In the genomic region with DNA sequence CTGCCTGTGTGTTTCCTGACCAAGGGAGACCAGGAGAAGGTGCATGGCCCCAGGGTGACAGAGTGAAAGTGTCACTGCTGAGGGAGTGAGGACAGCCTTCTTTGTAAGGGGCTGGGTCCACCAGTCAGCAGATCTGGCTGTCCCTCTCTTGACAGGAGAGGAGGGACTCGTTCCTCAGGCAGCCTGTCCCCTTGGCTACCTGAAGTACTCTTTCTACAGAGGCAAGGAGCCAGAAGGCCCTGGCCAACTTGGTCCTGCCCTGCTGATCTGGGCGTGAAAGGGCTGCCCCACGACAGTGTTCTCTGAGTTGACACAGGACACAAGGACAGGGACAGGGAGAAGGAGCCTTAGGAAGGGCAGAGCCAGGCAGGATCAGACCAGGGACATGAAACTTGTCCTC, we compare ENCODE assay signal across 22 mouse cellular contexts. TPM values are rescaled to one million over a fixed set of nuclear protein-coding genes. Genes with fewer than 3 reads are reported as not detected.
DNase-seq lines count a peak whose midpoint lies in the region; TF ChIP-seq lines count a peak whose summit lies in the region.
"Had no signal": no experiment of that assay in that cellular context is flagged by ENCODE, and none has a peak within 500 bp of the region (broad histone marks: within the 10 kb centered on the region; RNA-seq: fewer than 3 reads in every experiment).

No protein-coding gene starts in this region.

- DNase-seq in gastrocnemius, adult 2 months: peak; percentile 49
- no peak for DNase-seq in gastrocnemius, postnatal 10 days
- peak; percentile 46 to 73 for DNase-seq in lung, adult 18-20 months
- DNase-seq in lung, adult 2 months: no peak
- DNase-seq in lung, postnatal 36 days: peak; percentile 48
- no peak for DNase-seq in lung, postnatal 10 days
- DNase-seq: adrenal gland, adult 2 months; adrenal gland, postnatal 14 days; cerebellum, adult 8-10 months; heart, adult 11 months; heart, postnatal 10 days; heart, postnatal 4 days had no signal

- intact Hi-C loops in gastrocnemius, adult 2 months (cut with DNase I): no loop called here

- H3K4me1 ChIP-seq in lung, adult 2 months (ENCODE audit: control insufficient read depth, insufficient read depth, low read length): no peaks in the 10 kb centered on the region
- H3K4me1 ChIP-seq: embryonic facial prominence, embryonic 13.5 days; forebrain, embryonic 12.5 days; forebrain, embryonic 15.5 days; heart, embryonic 15.5 days had no signal

- H3K27ac ChIP-seq in gastrocnemius, adult 2 months: peak overlapping the region; percentile 64
- H3K27ac ChIP-seq: embryonic facial prominence, embryonic 13.5 days; forebrain, embryonic 12.5 days; forebrain, embryonic 15.5 days; heart, embryonic 15.5 days; hindbrain, embryonic 14.5 days; hindbrain, postnatal 0 days had no signal

- no peak for TF ChIP-seq CTCF in gastrocnemius, adult 2 months (IDR thresholded peaks at IDR 0.05)
- no peak for TF ChIP-seq CTCF in lung, adult 2 months (IDR thresholded peaks at IDR 0.05; ENCODE audit: insufficient read depth, low read length)

- H3K4me3 ChIP-seq in gastrocnemius, adult 2 months: no peak overlapping the region
- no peak overlapping the region for H3K4me3 ChIP-seq in lung, adult 2 months (replicated peaks; ENCODE audit: extremely low read depth, low read depth, low read length)
- H3K4me3 ChIP-seq: embryonic facial prominence, embryonic 13.5 days; erythroblast, embryonic 14.5 days; forebrain, embryonic 12.5 days; forebrain, embryonic 15.5 days; heart, embryonic 15.5 days had no signal

- no peak for TF ChIP-seq POLR2A in lung, adult 2 months (IDR thresholded peaks at IDR 0.05; ENCODE audit: borderline replicate concordance, extremely low read depth, low read depth, low read length)

- 66% methylated on average over 3 of the region's 3 CpGs for WGBS in lung, adult 2 months

RNA-seq across cellular contexts. Expression of a gene that starts 10.0 kb away (rescaled TPM):
- total RNA-seq in gastrocnemius, adult 2 months (2021): 100 to 1,000 TPM in 1 of 2 experiments, 10 to 100 TPM in 1; 74.1 to 106 TPM
- total RNA-seq in gastrocnemius, postnatal 10 days (2021): 10 to 100 TPM; 62.7 to 68.3 TPM
- polyA plus RNA-seq in lung, adult 2 months (2012; rRNA removed): 29.9 and 33.2 TPM in 2 replicates

RNA-seq across cellular contexts. Expression of a gene that starts 16.3 kb away (rescaled TPM):
- total RNA-seq in gastrocnemius, adult 2 months (2021): under 1 TPM in 1 of 2 experiments, not detected in 1; 0.33 TPM
- total RNA-seq in gastrocnemius, postnatal 10 days (2021): under 1 TPM; 0.66 to 0.84 TPM
- 0.10 and 0.18 TPM in 2 replicates for polyA plus RNA-seq in lung, adult 2 months (2012; rRNA removed)
- total RNA-seq: adrenal gland, postnatal 14 days; heart, adult 8-10 months; heart, postnatal 10 days; heart, postnatal 4 days; hindbrain, postnatal 0 days had no signal
- polyA plus RNA-seq: CD4-positive, CD25-positive, alpha-beta regulatory T cell, adult 4 months; erythroblast, embryonic 14.5 days; forebrain, embryonic 15.5 days; inflammation-experienced regulatory T-cells, adult 6 months had no signal

RNA-seq across cellular contexts. Expression of a gene that starts 23.0 kb away (rescaled TPM):
- 10 to 100 TPM; 87.7 to 89.2 TPM for total RNA-seq in gastrocnemius, adult 2 months (2021)
- 10 to 100 TPM; 74.6 to 77.9 TPM for total RNA-seq in gastrocnemius, postnatal 10 days (2021)
- polyA plus RNA-seq in lung, adult 2 months (2012; rRNA removed): 29.7 and 42.9 TPM in 2 replicates

RNA-seq across cellular contexts. Expression of a gene that starts 38.2 kb away (rescaled TPM):
- under 1 TPM in 1 of 2 experiments, not detected in 1; 0.14 TPM for total RNA-seq in gastrocnemius, adult 2 months (2021)
- total RNA-seq in gastrocnemius, postnatal 10 days (2021): under 1 TPM; 0.14 to 0.29 TPM
- polyA plus RNA-seq in lung, adult 2 months (2012; rRNA removed): 78.4 and 114 TPM in 2 replicates
- total RNA-seq: heart, postnatal 10 days had no signal
- polyA plus RNA-seq: CD4-positive, CD25-positive, alpha-beta regulatory T cell, adult 4 months; inflammation-experienced regulatory T-cells, adult 6 months had no signal

RNA-seq across cellular contexts. Expression of a gene that starts 59.1 kb away (rescaled TPM):
- under 1 TPM in 1 of 2 experiments, not detected in 1; 0.14 TPM for total RNA-seq in gastrocnemius, adult 2 months (2021)
- under 1 TPM; 0.09 to 0.34 TPM for total RNA-seq in gastrocnemius, postnatal 10 days (2021)
- 3.6 and 16.8 TPM in 2 replicates for polyA plus RNA-seq in lung, adult 2 months (2012; rRNA removed)
- polyA plus RNA-seq: CD4-positive, CD25-positive, alpha-beta regulatory T cell, adult 4 months; inflammation-experienced regulatory T-cells, adult 6 months had no signal

Comparison
In these comparisons a context has a peak if more than half of its experiments do, and no peak if none do; other contexts are left out.
1. DNase-seq: peak in gastrocnemius, adult 2 months (single experiment), lung, adult 18-20 months (2 of 2) and lung, postnatal 36 days (single experiment); none in gastrocnemius, postnatal 10 days (single experiment), lung, adult 2 months (single experiment) and lung, postnatal 10 days (single experiment).